Mouse (Mus musculus): Measurements from ENCODE around the gene Gp5. TPM values are rescaled to one million over a fixed set of nuclear protein-coding genes. Genes with fewer than 3 reads are reported as not detected.

Gp5 gene
- polyA plus RNA-seq, 1 experiment from 2014 or later: 31.1 TPM

DNA sequence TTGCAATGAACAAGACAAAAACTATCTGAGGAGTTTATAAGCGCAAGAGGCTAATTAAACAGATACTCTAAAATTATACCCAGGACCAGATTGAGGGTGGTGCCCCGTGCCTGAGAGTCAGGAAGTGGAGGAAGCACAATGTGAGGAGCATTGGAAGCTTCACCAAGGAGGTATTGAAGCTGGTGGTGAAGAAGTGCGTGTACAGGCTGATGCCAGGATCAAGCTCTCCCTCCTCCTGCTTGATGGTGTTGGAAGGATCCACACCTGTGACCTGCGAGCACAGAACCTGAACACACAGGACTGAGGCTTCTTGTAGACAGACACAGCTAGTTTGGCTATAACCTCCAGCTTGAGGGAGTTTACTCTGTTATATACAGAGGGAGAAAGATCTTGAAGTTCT is 4.5 kb downstream of the Gp5 start:
- Histone ChIP-seq H3K27me3 (replicated peaks; ENCODE audit: control insufficient read depth, insufficient read depth, low read length) (peaks cover 32% of the 10 kb centered on the region), H3K9me3 (ENCODE audit: control insufficient read depth, low read length) (no peaks in the 10 kb centered on the region), H3K4me3 (ENCODE audit: low read depth, low read length) (no peak overlapping the region), H3K36me3 (ENCODE audit: control insufficient read depth, insufficient read depth, low read length) (no peaks in the 10 kb centered on the region), H3K4me2 (no peak overlapping the region), H3K27ac (ENCODE audit: low read depth, low read length) (no peak overlapping the region), H3K4me1 (replicated peaks; ENCODE audit: control insufficient read depth, insufficient read depth, low read length) (peaks cover 22% of the 10 kb centered on the region), H3K9ac (ENCODE audit: low read depth, low read length) (no peak overlapping the region)
- WGBS: 82% methylated on average over 4 of the region's 4 CpGs
- DNase-seq (ENCODE audit: low spot score) (peak; percentile 20), ATAC-seq (replicated peaks; ENCODE audit: low FRiP score) (no peak)

GRCm38 (mm10) chr16:30304236-30304635 is 6.3 kb downstream of the Gp5 start:
- ATAC-seq (replicated peaks; ENCODE audit: low FRiP score): no peak
- 56% methylated on average over 5 of the region's 5 CpGs for WGBS
- Histone ChIP-seq H3K27me3 (replicated peaks; ENCODE audit: control insufficient read depth, insufficient read depth, low read length) (peaks cover 24% of the 10 kb centered on the region), H3K4me2 (no peak overlapping the region), H3K4me1 (replicated peaks; ENCODE audit: control insufficient read depth, insufficient read depth, low read length) (peaks cover 9% of the 10 kb centered on the region), H3K9ac (ENCODE audit: low read depth, low read length) (no peak overlapping the region), H3K4me3 (ENCODE audit: low read depth, low read length) (no peak overlapping the region), H3K27ac (ENCODE audit: low read depth, low read length) (no peak overlapping the region), H3K9me3 (ENCODE audit: control insufficient read depth, low read length) (no peaks in the 10 kb centered on the region), H3K36me3 (ENCODE audit: control insufficient read depth, insufficient read depth, low read length) (no peaks in the 10 kb centered on the region)
- peak; percentile 22 for DNase-seq (ENCODE audit: low spot score)

- peaks cover 19% of the 10 kb centered on the region for H3K27me3 ChIP-seq (replicated peaks; ENCODE audit: control insufficient read depth, insufficient read depth, low read length)
- H3K4me1 ChIP-seq (replicated peaks; ENCODE audit: control insufficient read depth, insufficient read depth, low read length): peaks cover 2% of the 10 kb centered on the region
- WGBS: 69% methylated on average over 2 of the region's 2 CpGs
- no peak for ATAC-seq (replicated peaks; ENCODE audit: low FRiP score)
- no peaks in the 10 kb centered on the region for H3K9me3 ChIP-seq (ENCODE audit: control insufficient read depth, low read length)
- H3K9ac ChIP-seq (ENCODE audit: low read depth, low read length): no peak overlapping the region
- no peak overlapping the region for H3K4me2 ChIP-seq
- no peak overlapping the region for H3K4me3 ChIP-seq (ENCODE audit: low read depth, low read length)
- DNase-seq (ENCODE audit: low spot score): peak; percentile 21
- no peak overlapping the region for H3K27ac ChIP-seq (ENCODE audit: low read depth, low read length)
- no peaks in the 10 kb centered on the region for H3K36me3 ChIP-seq (ENCODE audit: control insufficient read depth, insufficient read depth, low read length)
These were observed 7.2 kb downstream of the Gp5 start for GRCm38 (mm10) chr16:30303411-30303810.

DNA sequence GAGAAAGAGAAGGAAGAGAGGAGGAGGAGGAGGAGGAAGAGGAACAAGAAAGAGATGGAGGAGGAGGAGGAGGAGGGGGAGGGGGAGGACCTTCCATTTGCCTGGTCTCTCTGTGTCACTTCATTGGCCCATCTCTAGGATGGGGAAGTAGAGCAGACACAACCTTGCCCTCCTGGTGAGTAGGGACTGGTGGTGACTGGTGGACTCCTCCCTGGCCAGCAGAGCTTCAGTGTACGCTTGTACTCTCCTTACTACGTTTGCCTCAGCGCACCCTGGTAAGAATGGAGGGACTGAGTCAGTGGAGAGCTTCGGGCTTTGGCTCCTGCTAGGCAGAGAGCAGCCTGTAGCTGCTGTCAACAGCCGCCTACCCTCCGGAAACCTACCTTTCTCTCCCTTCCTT is 7.9 kb downstream of the Gp5 start:
- H3K9ac ChIP-seq (ENCODE audit: low read depth, low read length): no peak overlapping the region
- peaks cover 12% of the 10 kb centered on the region for H3K27me3 ChIP-seq (replicated peaks; ENCODE audit: control insufficient read depth, insufficient read depth, low read length)
- no peaks in the 10 kb centered on the region for H3K9me3 ChIP-seq (ENCODE audit: control insufficient read depth, low read length)
- H3K4me2 ChIP-seq: no peak overlapping the region
- H3K27ac ChIP-seq (ENCODE audit: low read depth, low read length): no peak overlapping the region
- H3K4me1 ChIP-seq (replicated peaks; ENCODE audit: control insufficient read depth, insufficient read depth, low read length): no peaks in the 10 kb centered on the region
- ATAC-seq (replicated peaks; ENCODE audit: low FRiP score): no peak
- no peak overlapping the region for H3K4me3 ChIP-seq (ENCODE audit: low read depth, low read length)
- 77% methylated on average over 6 of the region's 6 CpGs for WGBS
- no peaks in the 10 kb centered on the region for H3K36me3 ChIP-seq (ENCODE audit: control insufficient read depth, insufficient read depth, low read length)
- DNase-seq (ENCODE audit: low spot score): no peak

DNA sequence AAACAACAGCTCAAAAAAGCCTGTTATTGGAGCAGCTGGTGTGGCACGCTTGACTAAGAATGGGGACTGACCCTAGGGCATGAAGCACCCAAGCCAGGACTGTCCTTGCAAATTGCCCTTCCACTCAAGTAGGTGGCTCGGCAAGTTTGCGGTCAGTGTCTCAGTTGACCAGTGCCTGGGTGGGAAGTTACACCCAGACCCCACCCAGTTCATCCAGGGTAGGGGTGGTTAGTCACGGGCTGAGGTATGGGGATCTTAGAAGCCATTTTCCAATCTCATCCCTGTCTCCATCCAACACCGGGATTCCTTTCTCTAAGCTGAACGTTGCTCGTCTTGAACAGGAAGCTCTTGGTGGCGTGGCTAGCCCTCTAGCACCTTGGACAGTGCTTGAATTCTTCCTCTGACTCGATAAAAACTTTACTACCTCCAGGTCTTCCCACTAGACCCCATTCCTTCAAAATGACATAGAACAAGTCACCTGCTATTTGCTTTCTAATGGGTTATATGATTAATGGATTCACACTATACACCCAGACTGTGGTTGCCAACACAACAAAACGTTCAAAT is 10.8 kb downstream of the Gp5 start:
- Histone ChIP-seq H3K36me3 (ENCODE audit: control insufficient read depth, insufficient read depth, low read length) (no peaks in the 10 kb centered on the region), H3K4me1 (replicated peaks; ENCODE audit: control insufficient read depth, insufficient read depth, low read length) (no peaks in the 10 kb centered on the region), H3K4me2 (no peak overlapping the region), H3K4me3 (ENCODE audit: low read depth, low read length) (no peak overlapping the region), H3K9ac (ENCODE audit: low read depth, low read length) (no peak overlapping the region), H3K27me3 (replicated peaks; ENCODE audit: control insufficient read depth, insufficient read depth, low read length) (peaks cover 6% of the 10 kb centered on the region; the same call in 1 of the 2 replicates), H3K9me3 (ENCODE audit: control insufficient read depth, low read length) (no peaks in the 10 kb centered on the region), H3K27ac (ENCODE audit: low read depth, low read length) (no peak overlapping the region)
- ATAC-seq (replicated peaks; ENCODE audit: low FRiP score) (no peak), DNase-seq (ENCODE audit: low spot score) (no peak)
- WGBS: 49% methylated on average over 10 of the region's 10 CpGs

- no peaks in the 10 kb centered on the region for H3K36me3 ChIP-seq (ENCODE audit: control insufficient read depth, insufficient read depth, low read length)
- no peak for DNase-seq (ENCODE audit: low spot score)
- H3K4me1 ChIP-seq (replicated peaks; ENCODE audit: control insufficient read depth, insufficient read depth, low read length): no peaks in the 10 kb centered on the region
- WGBS: 84% methylated on average over 7 of the region's 7 CpGs
- ATAC-seq (replicated peaks; ENCODE audit: low FRiP score): no peak
- H3K9ac ChIP-seq (ENCODE audit: low read depth, low read length): no peak overlapping the region
- no peaks in the 10 kb centered on the region for H3K9me3 ChIP-seq (ENCODE audit: control insufficient read depth, low read length)
- no peak overlapping the region for H3K4me3 ChIP-seq (ENCODE audit: low read depth, low read length)
- no peak overlapping the region for H3K27ac ChIP-seq (ENCODE audit: low read depth, low read length)
- no peak overlapping the region for H3K4me2 ChIP-seq
- H3K27me3 ChIP-seq (replicated peaks; ENCODE audit: control insufficient read depth, insufficient read depth, low read length): peaks cover 6% of the 10 kb centered on the region; the same call in 1 of the 2 replicates
These were observed 13.1 kb downstream of the Gp5 start for GRCm38 (mm10) chr16:30297450-30297849.

DNA sequence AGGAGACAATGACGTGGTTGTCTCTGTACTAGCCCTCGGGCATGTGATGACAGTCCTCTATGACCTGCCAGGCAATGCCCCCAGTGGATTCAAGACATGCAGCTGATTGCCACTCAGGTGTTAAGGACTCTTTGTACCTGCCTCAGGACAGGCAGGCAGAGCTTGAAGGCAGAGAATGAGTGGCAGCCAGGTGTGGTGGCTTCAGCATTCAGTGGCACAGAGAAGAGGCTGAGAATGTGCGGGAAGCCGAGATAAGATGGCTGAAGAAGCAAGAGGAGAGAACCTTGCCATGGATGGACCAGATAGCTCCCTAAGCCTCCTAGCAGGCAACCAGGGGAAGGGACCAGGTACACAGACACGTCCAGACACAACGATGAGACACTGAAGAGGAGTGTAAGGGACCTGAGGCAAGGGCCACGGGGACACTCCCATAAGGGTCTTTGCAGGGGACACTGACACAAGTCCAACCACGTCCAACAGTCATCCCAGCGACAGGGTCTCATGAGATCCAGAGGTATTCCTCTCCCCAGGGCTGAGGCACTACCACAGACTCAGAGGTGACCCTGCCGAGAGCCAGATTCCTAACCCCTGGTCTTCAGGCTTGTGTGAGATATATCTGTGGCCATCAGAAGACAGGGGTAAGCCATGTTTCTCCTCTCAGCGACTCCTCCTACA is 13.8 kb downstream of the Gp5 start:
- Histone ChIP-seq H3K27ac (ENCODE audit: low read depth, low read length) (no peak overlapping the region), H3K9me3 (ENCODE audit: control insufficient read depth, low read length) (no peaks in the 10 kb centered on the region), H3K4me2 (no peak overlapping the region), H3K27me3 (replicated peaks; ENCODE audit: control insufficient read depth, insufficient read depth, low read length) (peaks cover 5% of the 10 kb centered on the region; the same call in 1 of the 2 replicates), H3K4me1 (replicated peaks; ENCODE audit: control insufficient read depth, insufficient read depth, low read length) (no peaks in the 10 kb centered on the region), H3K4me3 (ENCODE audit: low read depth, low read length) (no peak overlapping the region), H3K36me3 (ENCODE audit: control insufficient read depth, insufficient read depth, low read length) (no peaks in the 10 kb centered on the region), H3K9ac (ENCODE audit: low read depth, low read length) (no peak overlapping the region)
- WGBS: 80% methylated on average over 11 of the region's 11 CpGs
- no peak for DNase-seq (ENCODE audit: low spot score)
- no peak for ATAC-seq (replicated peaks; ENCODE audit: low FRiP score)

- H3K4me2 ChIP-seq: no peak overlapping the region
- H3K9me3 ChIP-seq (ENCODE audit: control insufficient read depth, low read length): no peaks in the 10 kb centered on the region
- no peaks in the 10 kb centered on the region for H3K4me1 ChIP-seq (replicated peaks; ENCODE audit: control insufficient read depth, insufficient read depth, low read length)
- no peak overlapping the region for H3K27ac ChIP-seq (ENCODE audit: low read depth, low read length)
- WGBS: 80% methylated on average over 7 of the region's 7 CpGs
- DNase-seq (ENCODE audit: low spot score) (no peak), ATAC-seq (replicated peaks; ENCODE audit: low FRiP score) (no peak)
- H3K27me3 ChIP-seq (replicated peaks; ENCODE audit: control insufficient read depth, insufficient read depth, low read length): peaks cover 4% of the 10 kb centered on the region
- H3K9ac ChIP-seq (ENCODE audit: low read depth, low read length): no peak overlapping the region
- H3K36me3 ChIP-seq (ENCODE audit: control insufficient read depth, insufficient read depth, low read length): no peaks in the 10 kb centered on the region
- no peak overlapping the region for H3K4me3 ChIP-seq (ENCODE audit: low read depth, low read length)
These were observed 15.5 kb downstream of the Gp5 start for GRCm38 (mm10) chr16:30295106-30295505.

GRCm38 (mm10) chr16:30290436-30290835 is 20.1 kb downstream of the Gp5 start:
- 57% methylated on average over 6 of the region's 6 CpGs for WGBS
- Histone ChIP-seq H3K4me2 (no peak overlapping the region), H3K27ac (ENCODE audit: low read depth, low read length) (no peak overlapping the region), H3K36me3 (ENCODE audit: control insufficient read depth, insufficient read depth, low read length) (no peaks in the 10 kb centered on the region), H3K4me1 (replicated peaks; ENCODE audit: control insufficient read depth, insufficient read depth, low read length) (no peaks in the 10 kb centered on the region), H3K9me3 (ENCODE audit: control insufficient read depth, low read length) (no peaks in the 10 kb centered on the region), H3K9ac (ENCODE audit: low read depth, low read length) (no peak overlapping the region), H3K27me3 (replicated peaks; ENCODE audit: control insufficient read depth, insufficient read depth, low read length) (peaks cover 6% of the 10 kb centered on the region), H3K4me3 (ENCODE audit: low read depth, low read length) (no peak overlapping the region)
- DNase-seq (ENCODE audit: low spot score) (no peak), ATAC-seq (replicated peaks; ENCODE audit: low FRiP score) (no peak)

All from liver, embryonic 11.5 days (tissue).